Mouse (Mus musculus) intestine, postnatal 0 days (tissue): Measurements from ENCODE around the gene Evi5. TPM values are rescaled to one million over a fixed set of nuclear protein-coding genes. Genes with fewer than 3 reads are reported as not detected.
A peak's percentile ranks its signal among the peaks of the same experiment; 100 is the strongest.
"Not testable (repeated sequence)": the region's sequence is repeated elsewhere in the genome, so short reads cannot be mapped to it uniquely, and the experiment has no call there.

Source experiments
- ATAC-seq: fragments of 200-750 bp; cut with Nextera tagmentation; 2 replicates; pipeline ENCODE4 v1.8.0; 2017; ENCODE audit warnings: mild to moderate bottlenecking, moderate TSS enrichment, moderate library complexity
- H3K27ac ChIP-seq: fragments of 300-500 bp; sonication (generic); 2 replicates; pipeline ENCODE4 v1.5.1; 2014; ENCODE audit warnings: mild to moderate bottlenecking, low read depth, low read length, moderate library complexity
- H3K27me3 ChIP-seq: fragments of 300-500 bp; sonication (generic); replicated peaks from 2 replicates; pipeline ENCODE4 v1.6.1; 2014; ENCODE audit warnings: low read length, mixed read lengths; ENCODE audit not compliant: control insufficient read depth, insufficient read depth
- H3K36me3 ChIP-seq: fragments of 300-500 bp; sonication (generic); 2 replicates; pipeline ENCODE4 v1.6.1; 2014; ENCODE audit warnings: mild to moderate bottlenecking, moderate library complexity; ENCODE audit not compliant: control insufficient read depth, insufficient read depth
- H3K4me1 ChIP-seq: fragments of 300-500 bp; sonication (generic); replicated peaks from 2 replicates; pipeline ENCODE4 v1.6.1; 2014; ENCODE audit warnings: antibody characterized with exemption, low read length, mixed read lengths; ENCODE audit not compliant: control insufficient read depth, insufficient read depth
- H3K4me2 ChIP-seq: fragments of 300-500 bp; sonication (generic); replicated peaks from 2 replicates; pipeline ENCODE4 v1.6.1; 2014; ENCODE audit warnings: low read depth, mild to moderate bottlenecking, moderate library complexity
- H3K4me3 ChIP-seq: fragments of 300-500 bp; sonication (generic); 2 replicates; pipeline ENCODE4 v1.5.1; 2014; ENCODE audit warnings: low read depth, low read length
- H3K9ac ChIP-seq: fragments of 300-500 bp; sonication (generic); 2 replicates; pipeline ENCODE4 v1.6.1; 2014; ENCODE audit warnings: mild to moderate bottlenecking, low read depth, low read length
- H3K9me3 ChIP-seq: fragments of 300-500 bp; sonication (generic); 2 replicates; pipeline ENCODE4 v1.6.1; 2016; ENCODE audit warnings: mixed run types; ENCODE audit not compliant: control insufficient read depth
- CTCF ChIP-seq: sonication (generic); IDR thresholded peaks from 2 replicates; pipeline ENCODE4 v1.5.1; 2016; ENCODE audit warnings: low read depth, mild to moderate bottlenecking, control low read depth, antibody characterized with exemption, moderate library complexity
- WGBS: fragments of 180-500 bp; shearing (Covaris S2); extraction: QIAGEN DNeasy Blood & Tissue Kit; methylation state at CpG from one replicate; pipeline ENCODE4 v1.1.7; 2014; 5-methylcytosine and 5-hydroxymethylcytosine counted together
- polyA plus RNA-seq: library from polyadenylated mRNA; unstranded; fragments of >200 nt; fragmentation: Nextera tagmentation; extraction: Ambion mirVana; gene quantifications from 2 replicates; pipeline ENCODE4 v1.2.1, GENCODE M21; 2015

The Evi5 gene
- polyA plus RNA-seq, 1 experiment from 2014 or later = 39.7 TPM

- Histone ChIP-seq H3K27me3 (no peaks in the 10 kb centered on the region), H3K9me3 (no peaks in the 10 kb centered on the region), H3K36me3 (no peaks in the 10 kb centered on the region), H3K9ac (no peak overlapping the region), H3K4me3 (no peak overlapping the region), H3K4me1 (no peaks in the 10 kb centered on the region), H3K27ac (no peak overlapping the region), H3K4me2 (no peak overlapping the region)
- ATAC-seq = no peak
- no peak for TF ChIP-seq CTCF
- 78% methylated on average over 1 of the region's 1 CpGs for WGBS
These were observed 21.4 kb upstream of the Evi5 start for GRCm38 (mm10) chr5:107896265-107896664.

- no peaks in the 10 kb centered on the region for H3K4me1 ChIP-seq
- H3K27me3 ChIP-seq = no peaks in the 10 kb centered on the region
- ATAC-seq = no peak
- no peaks in the 10 kb centered on the region for H3K36me3 ChIP-seq
- no peak overlapping the region for H3K4me2 ChIP-seq
- no peak overlapping the region for H3K4me3 ChIP-seq
- no peak for TF ChIP-seq CTCF
- H3K9me3 ChIP-seq = no peaks in the 10 kb centered on the region
- no peak overlapping the region for H3K27ac ChIP-seq
- WGBS = 68% methylated on average over 7 of the region's 7 CpGs
- H3K9ac ChIP-seq = no peak overlapping the region
These were observed 19.8 kb upstream of the Evi5 start for GRCm38 (mm10) chr5:107894676-107895075.

GRCm38 (mm10) chr5:107891515-107891914 lies 16.6 kb upstream of the Evi5 start:
- H3K4me1 ChIP-seq, H3K4me3 ChIP-seq, H3K4me2 ChIP-seq, H3K27me3 ChIP-seq, H3K9me3 ChIP-seq, ATAC-seq, H3K9ac ChIP-seq, H3K36me3 ChIP-seq, H3K27ac ChIP-seq: not testable (repeated sequence)
- WGBS = 50% methylated on average over 1 of the region's 1 CpGs
- peak; percentile 79 for TF ChIP-seq CTCF

GRCm38 (mm10) chr5:107889994-107890888 lies 15.3 kb upstream of the Evi5 start:
- H3K27ac ChIP-seq = peak overlapping the region; percentile 58; the same call in 1 of the 2 replicates
- H3K4me1 ChIP-seq = no peaks in the 10 kb centered on the region
- H3K4me3 ChIP-seq = no peak overlapping the region
- H3K27me3 ChIP-seq = no peaks in the 10 kb centered on the region
- H3K9ac ChIP-seq = peak overlapping the region; percentile 2; the same call in 1 of the 2 replicates
- TF ChIP-seq CTCF = no peak
- no peaks in the 10 kb centered on the region for H3K36me3 ChIP-seq
- H3K9me3 ChIP-seq = no peaks in the 10 kb centered on the region
- ATAC-seq = peak; percentile 65
- H3K4me2 ChIP-seq = no peak overlapping the region
- 33% methylated on average over 9 of the region's 9 CpGs for WGBS

- Histone ChIP-seq H3K36me3 (no peaks in the 10 kb centered on the region), H3K4me3 (no peak overlapping the region), H3K9me3 (no peaks in the 10 kb centered on the region), H3K4me2 (no peak overlapping the region), H3K27me3 (no peaks in the 10 kb centered on the region), H3K27ac (peak overlapping the region; percentile 46; the same call in 1 of the 2 replicates), H3K4me1 (no peaks in the 10 kb centered on the region), H3K9ac (no peak overlapping the region)
- WGBS = 47% methylated on average over 5 of the region's 5 CpGs
- no peak for TF ChIP-seq CTCF
- peak; percentile 38; the same call in 1 of the 2 replicates for ATAC-seq
These were observed 5.8 kb upstream of the Evi5 start for GRCm38 (mm10) chr5:107880710-107881109.

- no peak overlapping the region for H3K9ac ChIP-seq
- no peak overlapping the region for H3K27ac ChIP-seq
- H3K27me3 ChIP-seq = no peaks in the 10 kb centered on the region
- ATAC-seq = no peak
- no peak overlapping the region for H3K4me2 ChIP-seq
- H3K4me3 ChIP-seq = no peak overlapping the region
- TF ChIP-seq CTCF = no peak
- no peaks in the 10 kb centered on the region for H3K36me3 ChIP-seq
- 80% methylated on average over 1 of the region's 1 CpGs for WGBS
- no peaks in the 10 kb centered on the region for H3K9me3 ChIP-seq
- 0 out of 2 replicates have a peak, but pooled peaks cover 11% of the 10 kb centered on the region for H3K4me1 ChIP-seq
These were observed 2.1 kb upstream of the Evi5 start for GRCm38 (mm10) chr5:107877053-107877452.
